Mouse (Mus musculus): ENCODE measurements around the gene Cacna1a.
A peak's percentile ranks its signal among the peaks of the same experiment; 100 is the strongest.

Cacna1a gene

GRCm38 (mm10) chr8:84636051-84636691 lies 247.9 kb downstream of the Cacna1a start:
- DNase-seq (ENCODE audit: low spot score in 2 of 2): no peak

DNA sequence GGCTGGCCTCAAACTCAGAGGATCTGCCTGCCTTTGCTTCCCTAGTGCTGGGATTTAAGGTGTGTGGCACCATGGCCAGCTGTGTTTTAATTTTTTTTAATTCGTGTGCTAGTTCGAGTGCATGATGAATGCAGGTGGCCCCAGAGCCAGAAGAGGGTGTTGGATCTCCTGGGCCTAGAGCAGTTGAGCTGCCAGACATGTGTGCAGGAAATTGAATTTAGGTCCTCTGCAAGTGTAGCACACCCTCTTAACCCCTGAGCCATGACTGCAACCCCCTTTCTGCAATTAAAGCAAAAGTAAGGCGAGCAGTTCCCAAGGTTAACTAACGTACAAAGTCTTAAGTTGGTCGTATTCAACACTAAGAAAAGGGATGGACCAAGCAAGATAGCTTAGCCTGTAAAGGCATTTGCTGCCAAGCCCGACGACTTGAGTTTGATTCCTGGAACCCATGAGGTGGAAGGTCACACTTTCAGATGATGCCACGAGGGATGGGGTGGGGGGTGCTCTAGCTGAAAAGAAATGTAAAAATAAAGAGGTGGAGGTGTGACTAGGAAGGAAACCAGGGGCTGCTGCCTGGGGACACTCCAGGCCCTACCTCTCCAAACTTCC lies 249.8 kb downstream of the Cacna1a start:
- DNase-seq (ENCODE audit: low spot score in 2 of 2): no peak

DNA sequence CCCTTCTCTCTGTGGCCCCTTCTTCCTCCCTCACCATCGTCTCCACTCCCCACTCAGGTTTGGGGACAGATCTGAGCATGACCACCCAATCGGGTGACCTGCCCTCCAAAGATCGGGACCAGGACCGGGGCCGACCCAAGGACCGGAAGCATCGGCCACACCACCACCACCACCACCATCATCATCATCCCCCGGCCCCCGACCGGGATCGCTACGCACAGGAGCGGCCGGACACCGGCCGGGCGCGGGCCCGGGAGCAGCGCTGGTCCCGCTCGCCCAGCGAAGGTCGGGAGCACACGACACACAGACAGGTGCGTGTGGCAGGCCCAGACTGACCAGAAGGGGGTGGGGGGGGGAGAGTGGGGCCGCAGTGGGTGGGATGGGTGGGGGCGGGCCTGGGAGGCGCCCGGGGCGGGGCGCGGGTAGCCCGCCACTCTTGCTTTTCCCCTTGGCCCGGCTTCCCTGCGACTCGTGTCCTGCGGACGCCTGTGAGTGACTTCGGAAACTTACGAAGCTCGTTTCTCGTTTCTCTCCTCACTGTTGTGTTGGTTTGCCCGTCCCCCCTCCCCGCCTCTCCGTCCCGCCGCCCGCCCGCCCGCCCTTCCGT lies 250.4 kb downstream of the Cacna1a start:
- DNase-seq (ENCODE audit: low spot score in 2 of 2): no peak

DNA sequence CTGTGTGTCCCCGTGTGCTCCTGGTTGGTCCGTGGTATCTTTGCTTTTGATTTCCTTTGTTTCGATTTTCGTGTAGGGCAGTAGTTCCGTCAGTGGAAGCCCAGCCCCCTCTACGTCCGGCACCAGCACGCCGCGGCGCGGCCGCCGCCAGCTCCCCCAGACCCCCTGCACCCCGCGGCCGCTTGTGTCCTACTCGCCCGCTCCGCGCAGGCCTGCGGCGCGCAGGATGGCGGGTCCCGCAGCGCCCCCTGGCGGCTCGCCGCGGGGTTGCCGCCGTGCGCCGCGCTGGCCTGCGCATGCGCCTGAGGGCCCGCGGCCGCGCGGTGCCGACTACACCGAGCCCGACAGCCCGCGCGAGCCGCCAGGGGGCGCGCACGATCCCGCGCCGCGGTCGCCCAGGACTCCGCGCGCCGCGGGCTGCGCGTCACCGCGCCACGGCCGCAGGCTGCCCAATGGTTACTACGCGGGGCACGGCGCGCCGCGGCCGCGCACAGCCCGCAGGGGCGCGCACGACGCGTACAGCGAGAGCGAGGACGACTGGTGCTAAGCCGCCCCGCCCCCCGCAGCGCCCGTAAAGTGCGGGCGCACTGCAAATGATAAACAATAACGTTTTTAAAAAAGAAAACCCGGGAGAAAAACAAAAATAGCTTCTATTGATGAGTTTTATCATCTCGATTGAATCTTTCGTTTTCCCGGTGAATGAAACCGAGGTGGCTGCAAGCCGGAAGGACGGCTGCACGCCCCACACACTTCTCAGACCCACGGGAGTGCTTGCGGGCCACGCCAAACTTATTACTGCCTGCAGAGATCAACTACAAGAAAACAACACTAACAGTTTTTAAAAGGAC lies 251.1 kb downstream of the Cacna1a start:
- DNase-seq (ENCODE audit: low spot score in 2 of 2): peak; percentile 94 to 95

- DNase-seq (ENCODE audit: low spot score in 2 of 2): no peak
Observed at GRCm38 (mm10) chr8:84640010-84640588, 251.9 kb downstream of the Cacna1a start.

GRCm38 (mm10) chr8:84640617-84641294 lies 252.5 kb downstream of the Cacna1a start:
- DNase-seq (ENCODE audit: low spot score in 2 of 2): no peak

DNA sequence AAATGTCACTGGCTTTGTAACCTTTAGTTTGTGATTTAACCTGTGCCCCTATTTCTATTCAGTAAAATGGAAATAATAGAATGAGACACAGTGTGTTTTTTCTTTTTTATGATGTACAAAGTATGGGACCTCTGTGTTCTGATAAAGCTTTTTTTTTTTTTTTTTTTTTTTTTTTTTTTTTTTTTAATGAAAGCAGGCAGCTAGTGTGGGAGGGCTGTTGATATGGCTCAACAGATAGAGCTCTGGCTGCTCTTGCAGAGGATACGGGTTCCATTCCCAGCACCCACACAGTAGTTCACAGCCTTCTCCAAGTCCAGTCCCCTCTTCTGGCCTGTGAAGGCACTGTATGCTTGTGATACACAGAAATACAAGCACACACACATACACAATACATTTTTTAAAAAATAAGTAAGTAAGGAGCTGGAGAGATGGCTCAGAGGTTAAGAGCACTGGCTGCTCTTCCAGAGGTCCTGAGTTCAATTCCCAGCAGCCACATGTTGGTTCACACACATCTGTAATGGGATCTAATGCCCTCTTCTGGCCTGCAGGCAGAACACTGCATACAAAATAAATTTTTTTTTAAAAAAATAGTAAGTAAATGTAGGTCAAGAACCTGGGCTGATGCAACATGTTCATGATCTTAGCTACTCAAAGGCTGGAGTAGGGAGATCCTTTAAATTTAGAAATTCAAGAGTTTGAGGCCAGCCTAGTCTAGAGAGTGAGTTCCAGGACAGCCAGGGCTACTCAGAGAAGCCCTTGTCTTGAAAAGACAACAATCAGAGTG lies 253.5 kb downstream of the Cacna1a start:
- DNase-seq (ENCODE audit: low spot score in 2 of 2): no peak

GRCm38 (mm10) chr8:84643019-84643418 lies 254.8 kb downstream of the Cacna1a start:
- DNase-seq (ENCODE audit: low spot score in 2 of 2): no peak

DNA sequence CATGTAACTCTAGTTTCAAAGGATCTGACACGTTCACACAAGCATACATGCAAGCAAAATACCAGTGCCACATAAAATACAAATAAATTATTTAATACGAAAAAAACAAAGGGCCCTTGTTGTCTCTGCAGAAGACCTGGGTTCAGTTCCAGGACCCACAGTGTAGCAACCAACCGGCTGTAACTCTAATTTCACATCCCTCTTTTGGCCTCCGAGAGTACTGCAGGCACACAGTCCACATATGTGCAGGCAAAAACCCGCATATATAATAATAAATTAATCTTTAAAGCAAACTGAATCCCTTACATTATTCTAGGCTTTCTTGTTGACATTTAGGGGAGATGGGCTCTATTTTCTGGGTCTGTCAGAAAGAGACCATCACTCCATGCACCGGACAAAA lies 258.6 kb downstream of the Cacna1a start:
- no peak for DNase-seq (ENCODE audit: low spot score in 2 of 2)

GRCm38 (mm10) chr8:84647461-84647901 lies 259.2 kb downstream of the Cacna1a start:
- DNase-seq (ENCODE audit: low spot score in 2 of 2): no peak

- no peak for DNase-seq (ENCODE audit: low spot score in 2 of 2)
Observed at GRCm38 (mm10) chr8:84650213-84650612, 262.0 kb downstream of the Cacna1a start.

DNA sequence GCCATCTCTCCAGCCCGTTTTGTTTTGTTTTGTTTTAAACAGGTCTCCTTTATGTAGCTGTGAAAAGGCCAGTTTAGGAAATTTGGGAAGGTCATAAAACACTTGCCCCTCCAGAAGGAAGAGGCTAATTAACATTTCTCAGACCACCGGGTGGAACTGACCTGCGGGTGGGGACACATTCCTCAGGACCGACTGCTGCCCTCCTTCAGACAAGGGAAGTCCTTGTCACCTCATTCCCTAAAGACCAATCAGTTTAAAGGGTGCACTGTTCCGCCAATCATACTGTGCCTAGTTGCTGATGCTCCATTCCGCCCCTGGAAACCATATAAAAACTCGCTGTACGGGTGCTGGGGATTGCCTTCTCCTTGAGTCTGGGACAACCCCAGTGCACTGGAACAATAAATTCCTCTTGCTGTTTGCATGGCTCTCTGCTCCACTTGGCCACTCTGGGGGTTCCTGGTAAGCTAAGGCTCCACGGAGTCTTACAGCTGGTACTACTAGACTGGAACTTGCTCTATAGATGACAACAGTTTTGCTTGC lies 264.9 kb downstream of the Cacna1a start:
- DNase-seq (ENCODE audit: low spot score in 2 of 2): no peak

DNA sequence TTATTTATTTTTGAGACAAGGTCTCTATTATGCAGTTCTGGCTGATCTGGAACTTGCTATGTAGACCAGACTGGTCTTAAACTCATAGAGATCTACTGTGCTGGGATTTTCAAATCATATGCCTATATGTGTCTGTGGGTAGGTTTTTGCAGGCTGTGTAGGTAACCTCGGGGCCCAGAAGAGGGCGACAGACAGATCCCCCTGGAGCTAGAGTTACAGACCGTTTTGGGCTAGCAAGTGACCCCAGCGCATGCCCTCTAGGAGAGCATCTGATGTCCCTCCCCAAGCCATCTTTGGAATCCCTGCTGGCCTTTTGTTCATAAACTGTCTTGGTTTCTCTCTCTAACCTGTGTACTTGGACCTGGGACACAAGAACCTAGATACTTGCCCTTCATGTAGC lies 266.4 kb downstream of the Cacna1a start:
- DNase-seq (ENCODE audit: low spot score in 2 of 2): no peak

GRCm38 (mm10) chr8:84655336-84656190 lies 267.3 kb downstream of the Cacna1a start:
- DNase-seq (ENCODE audit: low spot score in 2 of 2): no peak

- DNase-seq (ENCODE audit: low spot score in 2 of 2): no peak
Observed at GRCm38 (mm10) chr8:84656191-84656525, 267.9 kb downstream of the Cacna1a start.

- DNase-seq (ENCODE audit: low spot score in 2 of 2): no peak
Observed at GRCm38 (mm10) chr8:84656641-84657126, 268.4 kb downstream of the Cacna1a start.

DNA sequence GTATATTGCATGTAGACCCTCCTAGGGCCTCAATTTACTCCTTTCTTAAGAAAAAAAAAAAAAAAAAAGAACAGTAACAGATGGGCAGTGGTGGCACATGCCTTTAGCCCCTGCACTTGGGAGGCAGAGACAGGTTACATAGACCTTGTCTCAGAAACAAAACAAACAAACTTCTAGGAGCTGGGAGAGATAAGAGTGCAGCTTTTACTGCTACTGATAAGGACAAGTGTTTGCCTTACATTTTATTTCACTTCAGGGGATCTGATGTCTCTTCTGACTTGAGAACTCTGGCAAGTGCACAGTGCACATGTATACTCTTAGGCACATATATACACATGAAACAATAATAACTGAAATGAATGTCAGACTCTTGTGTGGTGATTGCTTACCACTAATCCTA lies 269.0 kb downstream of the Cacna1a start:
- no peak for DNase-seq (ENCODE audit: low spot score in 2 of 2)

GRCm38 (mm10) chr8:84657680-84658079 lies 269.4 kb downstream of the Cacna1a start:
- no peak for DNase-seq (ENCODE audit: low spot score in 2 of 2)

DNA sequence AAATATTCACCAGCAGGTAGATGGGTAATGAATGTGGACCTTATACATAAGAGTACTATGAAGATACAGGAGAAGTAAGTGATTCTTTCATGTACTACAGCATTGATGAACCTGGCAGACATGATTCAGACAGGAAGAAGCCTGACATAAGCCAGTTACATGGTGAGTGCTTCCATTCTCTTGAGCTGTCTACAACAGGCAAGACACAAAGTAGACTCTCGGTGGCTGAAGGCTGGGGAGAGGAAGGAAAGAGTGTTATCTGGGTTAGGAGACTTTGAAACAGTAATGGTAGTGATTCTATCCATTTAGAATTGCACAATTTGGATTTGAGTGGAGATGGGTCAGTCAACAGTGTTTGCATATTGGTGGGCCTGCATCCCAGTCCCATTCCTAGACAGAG lies 270.7 kb downstream of the Cacna1a start:
- no peak for DNase-seq (ENCODE audit: low spot score in 2 of 2)

Measured in right cerebral cortex, postnatal 10 days (tissue).